ENCODE assay signal across 32 mouse cellular contexts in the genomic region with DNA sequence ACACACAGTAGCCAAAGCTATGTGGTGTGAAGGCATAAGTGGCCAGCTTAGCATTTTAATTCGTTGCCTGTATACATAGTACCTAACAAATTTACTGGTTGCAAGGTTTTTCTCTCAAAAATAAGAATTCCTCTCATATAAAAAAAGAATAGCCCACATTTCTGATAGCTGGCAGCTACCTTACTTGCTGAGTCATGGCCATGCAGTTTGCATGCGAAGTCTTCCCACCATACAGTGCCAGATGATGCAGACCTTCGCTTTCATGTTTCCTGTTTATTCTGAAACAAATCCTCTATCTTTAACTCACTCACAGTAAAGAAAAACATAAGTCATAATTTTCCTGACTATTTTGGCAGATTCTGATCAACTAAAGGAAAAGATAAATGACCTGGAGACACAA. TPM values are rescaled to one million over a fixed set of nuclear protein-coding genes. Genes with fewer than 3 reads are reported as not detected.
DNase-seq lines count a peak whose midpoint lies in the region; ATAC-seq and TF ChIP-seq lines count a peak whose summit lies in the region.
"Had no signal": no experiment of that assay in that cellular context is flagged by ENCODE, and none has a peak within 500 bp of the region (broad histone marks: within the 10 kb centered on the region; RNA-seq: fewer than 3 reads in every experiment).

No protein-coding gene starts in this region.

- no peaks in the 10 kb centered on the region for H3K79me2 ChIP-seq in MEL (ENCODE audit: control insufficient read depth, insufficient read depth, low read length, poor library complexity)

- no peaks in the 10 kb centered on the region for H3K9me3 ChIP-seq in MEL (replicated peaks; ENCODE audit: insufficient read depth, low read length)
- H3K9me3 ChIP-seq: embryonic facial prominence, embryonic 12.5 days; heart, embryonic 12.5 days; intestine, embryonic 15.5 days; limb, embryonic 12.5 days; megakaryocyte, embryonic 14.5 days; midbrain, embryonic 15.5 days; neural tube, embryonic 15.5 days had no signal

- TF ChIP-seq EP300 in MEL (IDR thresholded peaks at IDR 0.05; ENCODE audit: low read depth in 1 of 2, low read length in 2 of 2) = no peak

- no peak overlapping the region for H3K9ac ChIP-seq in MEL (ENCODE audit: control insufficient read depth, low read depth, low read length, poor library complexity, severe bottlenecking)
- H3K9ac ChIP-seq: embryonic facial prominence, embryonic 12.5 days; forebrain, postnatal 0 days; heart, embryonic 12.5 days; hindbrain, embryonic 14.5 days; intestine, embryonic 15.5 days; limb, embryonic 12.5 days; midbrain, embryonic 15.5 days; neural tube, embryonic 15.5 days had no signal

- TF ChIP-seq POLR2A in MEL (IDR thresholded peaks at IDR 0.05; ENCODE audit: control insufficient read depth in 1 of 2, insufficient read depth in 1 of 2, low read depth in 1 of 2, low read length in 2 of 2, poor library complexity in 1 of 2) = no peak

- H3K4me1 ChIP-seq in MEL (ENCODE audit: control insufficient read depth in 1 of 2, insufficient read depth in 2 of 2, low read length in 2 of 2) = peaks cover 10 to 13% of the 10 kb centered on the region in 2 experiments
- H3K4me1 ChIP-seq: embryonic facial prominence, embryonic 12.5 days; heart, embryonic 12.5 days; intestine, embryonic 15.5 days; limb, embryonic 12.5 days; midbrain, embryonic 15.5 days; neural tube, embryonic 15.5 days had no signal

- peak; percentile 79 for ATAC-seq in frontal cortex, adult (ENCODE audit: low TSS enrichment)
- ATAC-seq in erythroblast, adult 5-6 weeks (replicated peaks; ENCODE audit: low FRiP score, poor library complexity, severe bottlenecking) = peak; percentile 76
- peak; percentile 55; the same call in 1 of the 2 replicates for ATAC-seq in megakaryocyte-erythroid progenitor cell, adult 5-6 weeks (replicated peaks; ENCODE audit: low FRiP score, low TSS enrichment, poor library complexity, severe bottlenecking)
- no peak for ATAC-seq in monocyte, adult 5-6 weeks (replicated peaks; ENCODE audit: insufficient number of reproducible peaks, low FRiP score, low TSS enrichment, poor library complexity, severe bottlenecking)
- ATAC-seq: forebrain, postnatal 0 days; intestine, embryonic 15.5 days; midbrain, embryonic 15.5 days had no signal

- TF ChIP-seq CTCF in MEL (IDR thresholded peaks at IDR 0.05 in 2 of 3, conservative IDR thresholded peaks at IDR 0.05 in 1 of 3; ENCODE audit: control insufficient read depth in 1 of 3, insufficient read depth in 1 of 3, low read depth in 2 of 3, low read length in 3 of 3, poor library complexity in 1 of 3, severe bottlenecking in 1 of 3) = no peak

- no peaks in the 10 kb centered on the region for H3K27me3 ChIP-seq in MEL (ENCODE audit: control insufficient read depth in 1 of 2, insufficient read depth in 2 of 2, low read length in 2 of 2)
- H3K27me3 ChIP-seq: embryonic facial prominence, embryonic 12.5 days; heart, embryonic 12.5 days; intestine, embryonic 15.5 days; limb, embryonic 12.5 days; megakaryocyte, embryonic 14.5 days; midbrain, embryonic 15.5 days; neural tube, embryonic 15.5 days had no signal

- peaks cover 6 to 23% of the 10 kb centered on the region in 2 experiments; a peak in 3 of 4 replicates for H3K36me3 ChIP-seq in MEL (ENCODE audit: control insufficient read depth in 1 of 2, insufficient read depth in 2 of 2, low read length in 2 of 2)

- H3K4me3 ChIP-seq in MEL (ENCODE audit: control insufficient read depth in 1 of 2, insufficient read depth in 1 of 2, low read depth in 2 of 2, low read length in 2 of 2) = no peak overlapping the region
- H3K4me3 ChIP-seq: embryonic facial prominence, embryonic 12.5 days; heart, embryonic 12.5 days; intestine, embryonic 15.5 days; limb, embryonic 12.5 days; megakaryocyte, embryonic 14.5 days; midbrain, embryonic 15.5 days; neural tube, embryonic 15.5 days had no signal

- no peak for DNase-seq in frontal cortex, postnatal 25 days (ENCODE audit: low spot score in 2 of 2)
- DNase-seq in MEL (ENCODE audit: low read depth, low spot score) = peak; percentile 51
- DNase-seq in layer of hippocampus, adult 9-10 months (ENCODE audit: low spot score) = no peak
- no peak for DNase-seq in cerebellum, postnatal 36 days
- DNase-seq: adrenal gland, adult 2 months; cerebellum, adult 8-10 months; forebrain, postnatal 0 days; heart, adult 11 months; heart, postnatal 14 days; kidney, adult 9 months; kidney, postnatal 25 days; lung, adult 18-20 months; lung, postnatal 14 days; right cerebral cortex, postnatal 4 days had no signal

- no peak for TF ChIP-seq RAD21 in MEL (IDR thresholded peaks at IDR 0.05; ENCODE audit: low read depth, low read length)

- H3K27ac ChIP-seq in MEL (ENCODE audit: control insufficient read depth, low read depth, low read length) = no peak overlapping the region
- H3K27ac ChIP-seq: embryonic facial prominence, embryonic 12.5 days; hindbrain, embryonic 14.5 days; intestine, embryonic 15.5 days; limb, embryonic 12.5 days; midbrain, embryonic 15.5 days; neural tube, embryonic 15.5 days had no signal

TF ChIP-seq in MEL, 35 proteins besides CTCF, POLR2A, EP300 and RAD21:
- TF ChIP-seq ETS1 (IDR thresholded peaks at IDR 0.05; ENCODE audit: low read depth, low read length) (peak; percentile 49), MAX (IDR thresholded peaks at IDR 0.05; ENCODE audit: low read length) (peak; percentile 66), JUND (IDR thresholded peaks at IDR 0.05; ENCODE audit: low read depth, low read length) (no peak), GABPA (IDR thresholded peaks at IDR 0.05; ENCODE audit: low read depth, low read length) (peak; percentile 86; the same call in 1 of the 2 replicates), ZNF384 (IDR thresholded peaks at IDR 0.05; ENCODE audit: low read depth, low read length) (peak; percentile 13; the same call in 1 of the 2 replicates)

RNA-seq across cellular contexts. Expression of gene 4930430F08Rik, which starts 18.5 kb away (rescaled TPM):
- 21.3 and 22.7 TPM in 2 replicates for total RNA-seq in MEL (2012; rRNA removed)
- 10 to 100 TPM in 1 of 2 experiments, not detected in 1; 10.5 TPM for polyA plus RNA-seq in MEL (2012; ENCODE audit: insufficient read depth in 1 of 2, insufficient read length in 2 of 2, low read depth in 1 of 2, low replicate concordance in 2 of 2, missing spikeins in 1 of 2)
- 11.5 and 13.1 TPM in 2 replicates for total RNA-seq in erythroblast, adult 5-6 weeks (2015; ENCODE audit: low replicate concordance)
- total RNA-seq in erythroblast, adult 5-6 weeks (2017; ENCODE audit: low replicate concordance) = 30.2 and 31.0 TPM in 2 replicates
- 29.4 and 30.3 TPM in 2 replicates for total RNA-seq in megakaryocyte-erythroid progenitor cell, adult 5-6 weeks (2014; fragmentation: Nextera tagmentation)
- total RNA-seq in megakaryocyte-erythroid progenitor cell, adult 5-6 weeks (2017) = 19.1 and 26.2 TPM in 2 replicates
- total RNA-seq in monocyte, adult 5-6 weeks (2017) = 2.5 to 6.2 TPM (median 5.2 TPM) in 3 replicates

RNA-seq across cellular contexts. Expression of gene 1700017N19Rik, which starts 18.6 kb away (rescaled TPM):
- total RNA-seq in MEL (2012; rRNA removed) = not detected in 2 replicates
- not detected for polyA plus RNA-seq in MEL (2012; ENCODE audit: insufficient read depth in 1 of 2, insufficient read length in 2 of 2, low read depth in 1 of 2, low replicate concordance in 2 of 2, missing spikeins in 1 of 2)
- total RNA-seq in erythroblast, adult 5-6 weeks (2015; ENCODE audit: low replicate concordance) = not detected in 2 replicates
- 0.84 TPM in 1 of 2 replicates, not detected in the other for total RNA-seq in erythroblast, adult 5-6 weeks (2017; ENCODE audit: low replicate concordance)
- not detected in 2 replicates for total RNA-seq in megakaryocyte-erythroid progenitor cell, adult 5-6 weeks (2014; fragmentation: Nextera tagmentation)
- not detected in 2 replicates for total RNA-seq in megakaryocyte-erythroid progenitor cell, adult 5-6 weeks (2017)
- total RNA-seq in monocyte, adult 5-6 weeks (2017) = not detected in 3 replicates
- total RNA-seq: adrenal gland, adult 2 months; forebrain, postnatal 0 days; gastrocnemius, adult 8-10 months; heart, postnatal 14 days; layer of hippocampus, adult 8-10 months; left cerebral cortex, postnatal 10 days had no signal
- polyA plus RNA-seq: adrenal gland, adult 2 months; brain, embryonic 14.5 days; cortical plate, adult 2 months; embryonic facial prominence, embryonic 12.5 days; heart, embryonic 12.5 days; hindbrain, embryonic 14.5 days; intestine, embryonic 15.5 days; limb, embryonic 12.5 days; stomach, embryonic 16.5 days had no signal
